Mouse (Mus musculus): ENCODE results near the gene Dock9. TPM values are rescaled to one million over a fixed set of nuclear protein-coding genes. Genes with fewer than 3 reads are reported as not detected.
A peak's percentile ranks its signal among the peaks of the same experiment; 100 is the strongest.

Gene Dock9
- total RNA-seq, 2 experiments from 2014 or later, result 20.9 to 27.5 TPM

GRCm38 (mm10) chr14:121588451-121588850 lies 209.2 kb downstream of the Dock9 start:
- peak in 1 of 2 experiments; percentile 12 for DNase-seq

- DNase-seq, result no peak
Measured at GRCm38 (mm10) chr14:121585906-121586765, 211.5 kb downstream of the Dock9 start.

GRCm38 (mm10) chr14:121579055-121579454 lies 218.6 kb downstream of the Dock9 start:
- peak; percentile 66 to 78 for DNase-seq

GRCm38 (mm10) chr14:121573391-121573790 lies 224.2 kb downstream of the Dock9 start:
- DNase-seq, result no peak

- DNase-seq, result no peak
Measured at GRCm38 (mm10) chr14:121566794-121567201, 230.8 kb downstream of the Dock9 start.

GRCm38 (mm10) chr14:121565930-121566329 lies 231.7 kb downstream of the Dock9 start:
- DNase-seq, result no peak

GRCm38 (mm10) chr14:121564656-121565055 lies 233.0 kb downstream of the Dock9 start:
- no peak for DNase-seq

GRCm38 (mm10) chr14:121563954-121564353 lies 233.7 kb downstream of the Dock9 start:
- DNase-seq, result no peak

- no peak for DNase-seq
Measured at GRCm38 (mm10) chr14:121559026-121559425, 238.6 kb downstream of the Dock9 start.

- no peak for DNase-seq
Measured at GRCm38 (mm10) chr14:121556401-121557315, 241.0 kb downstream of the Dock9 start.

- DNase-seq, result no peak
Measured at GRCm38 (mm10) chr14:121553785-121554184, 243.9 kb downstream of the Dock9 start.

GRCm38 (mm10) chr14:121552586-121552985 lies 245.1 kb downstream of the Dock9 start:
- DNase-seq, result no peak

- no peak for DNase-seq
Measured at GRCm38 (mm10) chr14:121549834-121550233, 247.8 kb downstream of the Dock9 start.

- peak in 1 of 2 experiments; percentile 21 for DNase-seq
Measured at GRCm38 (mm10) chr14:121547745-121548144, 249.9 kb downstream of the Dock9 start.

- DNase-seq, result no peak
Measured at GRCm38 (mm10) chr14:121546621-121547020, 251.0 kb downstream of the Dock9 start.

- DNase-seq, result no peak
Measured at GRCm38 (mm10) chr14:121545551-121546331, 251.9 kb downstream of the Dock9 start.

GRCm38 (mm10) chr14:121541262-121541661 lies 256.4 kb downstream of the Dock9 start:
- DNase-seq, result no peak

- no peak for DNase-seq
Measured at GRCm38 (mm10) chr14:121534501-121534900, 263.1 kb downstream of the Dock9 start.

GRCm38 (mm10) chr14:121530853-121531252 lies 266.8 kb downstream of the Dock9 start:
- DNase-seq, result no peak

GRCm38 (mm10) chr14:121527883-121528282 lies 269.8 kb downstream of the Dock9 start:
- no peak for DNase-seq

GRCm38 (mm10) chr14:121527201-121527600 lies 270.4 kb downstream of the Dock9 start:
- DNase-seq, result no peak

GRCm38 (mm10) chr14:121521709-121522108 lies 275.9 kb downstream of the Dock9 start:
- peak; percentile 46 to 58 for DNase-seq
